Mouse (Mus musculus) CD4-positive, CD25-positive, alpha-beta regulatory T cell, adult 4 months (primary cell): ENCODE results near the gene Cplx2. TPM values are rescaled to one million over a fixed set of nuclear protein-coding genes. Genes with fewer than 3 reads are reported as not detected.

Experiments used
- ATAC-seq: one replicate; pipeline ENCODE4 v1.8.0; 2017
- polyA plus RNA-seq, 2 experiments: library from polyadenylated mRNA; unstranded; fragments of 100-300 nt; shearing (Covaris generic); gene quantifications; one replicate each; pipeline ENCODE4 v1.2.1; 2017

The Cplx2 gene
- polyA plus RNA-seq: not detected

DNA sequence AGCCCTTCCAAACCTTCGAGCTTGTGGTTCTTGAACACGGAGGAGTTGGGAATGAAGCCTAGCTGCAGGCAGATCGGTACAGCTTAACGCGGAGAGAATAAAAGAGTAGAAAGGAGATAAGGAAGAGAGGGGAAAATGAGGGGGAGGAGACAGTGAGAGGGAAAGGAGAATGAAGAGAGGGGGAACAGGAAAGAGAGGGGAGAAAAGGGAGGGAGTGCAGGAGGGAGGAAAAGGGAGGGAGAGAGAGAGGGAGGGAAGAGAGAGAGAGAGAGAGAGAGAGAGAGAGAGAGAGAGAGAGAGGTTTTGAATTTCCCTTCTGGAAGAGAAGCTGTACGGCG lies at the start of gene Cplx2:
Gene Cplx2 (plus strand): TSS at position 301 of the 338 bp plus-strand sequence.
- ATAC-seq: no peak

DNA sequence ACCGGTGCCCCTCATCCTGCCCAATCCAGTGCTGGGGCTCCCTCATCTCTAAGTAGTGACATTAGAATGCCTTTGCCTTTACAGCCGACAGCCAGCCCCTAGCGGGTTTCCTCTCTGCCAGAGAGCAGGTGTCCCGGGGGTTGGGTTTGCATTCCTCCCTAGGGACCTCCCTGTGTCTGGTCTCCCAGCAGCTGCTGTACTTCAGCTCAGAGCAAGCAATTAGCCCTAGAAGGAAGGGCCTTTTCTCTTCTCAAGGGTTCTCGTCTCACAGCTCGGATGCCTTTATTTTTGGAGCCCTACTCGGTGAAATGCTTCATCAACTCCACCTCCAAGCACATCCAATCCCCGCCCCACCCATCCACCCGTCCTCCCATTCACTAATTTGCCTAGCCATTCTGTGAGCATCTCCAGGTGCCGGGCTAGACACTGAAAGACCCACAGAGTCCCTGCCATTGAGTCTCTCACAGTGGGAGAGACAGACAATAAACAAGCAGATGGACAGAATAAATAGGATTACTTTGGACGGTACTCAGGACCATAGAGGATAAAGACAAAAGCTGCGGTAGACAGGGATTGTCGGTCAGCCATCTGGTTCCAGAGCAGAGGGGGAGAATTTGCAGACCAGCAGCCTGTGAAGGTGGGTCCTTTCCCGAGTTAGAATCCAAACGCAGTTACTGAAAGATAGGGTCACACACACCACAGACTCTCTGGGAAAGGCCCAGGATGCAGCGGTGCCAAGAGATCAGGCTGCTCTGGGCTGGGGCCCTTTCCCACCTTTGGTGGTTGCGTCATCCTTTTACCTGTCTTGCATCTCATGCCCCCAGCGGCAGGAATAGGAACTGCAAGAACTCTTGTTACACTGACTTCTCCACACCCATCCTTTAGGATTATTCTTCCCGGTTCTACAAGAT lies 48.5 kb upstream of the Cplx2 start:
- no peak for ATAC-seq

DNA sequence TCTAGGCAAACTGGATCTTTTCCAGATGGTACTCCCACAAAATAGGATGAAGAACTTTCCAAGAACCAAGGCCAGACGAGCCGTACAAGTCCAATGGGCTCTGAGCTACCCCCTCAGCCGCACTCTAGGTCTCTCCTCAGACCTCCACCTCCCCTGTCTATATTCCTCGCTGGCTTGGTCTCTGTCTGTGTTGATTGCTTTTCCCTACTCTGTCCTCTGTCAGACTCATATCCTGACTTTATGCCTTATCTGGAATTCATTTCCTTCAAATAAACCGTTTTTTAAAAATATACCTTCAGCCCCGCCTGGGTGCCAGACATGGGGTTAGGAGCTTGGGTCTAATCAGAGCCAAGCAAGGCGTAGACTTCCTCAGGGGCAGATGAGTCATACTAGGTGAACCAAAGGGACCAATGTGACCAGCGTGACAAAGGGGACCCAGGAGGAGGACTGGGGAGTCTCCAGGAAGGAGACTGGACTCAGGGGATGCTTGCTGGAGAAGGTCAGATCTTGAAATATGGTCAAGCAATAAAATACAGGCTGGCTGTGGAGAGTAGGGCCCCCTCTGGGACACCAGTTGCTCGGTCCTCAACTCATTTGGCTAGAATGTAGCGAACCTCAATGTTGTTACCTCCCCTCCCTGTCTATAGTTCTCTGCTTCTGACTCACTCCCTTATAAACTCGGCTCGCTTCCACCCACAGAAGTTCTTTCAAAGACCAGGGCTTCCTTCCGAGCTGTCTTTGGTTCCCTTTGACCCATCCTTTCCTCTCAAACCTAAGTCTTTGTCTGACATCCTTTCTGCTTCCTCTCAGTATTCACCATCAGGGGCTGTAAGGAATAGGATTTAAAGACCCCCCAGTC lies 47.6 kb upstream of the Cplx2 start:
- ATAC-seq: no peak

DNA sequence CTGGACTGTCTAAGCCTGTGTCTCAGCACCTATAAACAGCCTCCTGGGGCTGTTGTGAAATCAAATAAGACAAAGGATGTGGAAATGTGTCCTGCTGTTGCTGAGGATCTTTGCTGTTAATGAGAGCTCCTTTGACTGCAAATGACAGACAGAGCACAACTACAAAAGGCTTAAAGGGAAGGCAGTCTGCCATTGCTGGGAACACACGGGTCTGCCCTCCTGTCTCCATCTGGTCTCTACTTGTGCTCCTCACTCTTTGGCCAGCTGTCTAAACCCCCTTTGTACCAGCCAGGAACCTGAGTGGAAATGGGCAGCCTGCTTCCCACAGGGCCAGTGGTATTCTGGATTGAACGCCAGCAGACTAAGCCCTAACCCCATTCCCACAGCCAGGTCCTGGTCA lies 47.0 kb upstream of the Cplx2 start:
- no peak for ATAC-seq

DNA sequence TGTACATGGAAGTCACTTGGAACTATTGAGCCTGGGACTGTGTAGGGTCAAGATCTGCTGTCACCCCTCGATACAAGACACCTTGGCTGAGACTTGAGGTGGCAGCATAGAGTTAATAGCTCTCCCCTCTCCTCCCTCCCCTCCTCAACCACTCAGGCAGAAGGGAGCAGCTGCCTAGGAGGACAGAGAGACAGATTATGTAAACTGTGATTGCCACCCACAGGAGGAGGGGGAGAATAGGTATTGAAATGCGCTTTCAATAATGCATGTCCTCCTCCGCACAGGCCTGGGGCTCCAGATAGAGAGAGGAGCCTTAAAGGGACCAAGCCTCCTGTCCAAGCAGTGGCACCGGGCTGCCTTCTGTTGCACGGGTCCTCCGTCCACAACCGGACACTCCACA lies 45.3 kb upstream of the Cplx2 start:
- ATAC-seq: no peak

DNA sequence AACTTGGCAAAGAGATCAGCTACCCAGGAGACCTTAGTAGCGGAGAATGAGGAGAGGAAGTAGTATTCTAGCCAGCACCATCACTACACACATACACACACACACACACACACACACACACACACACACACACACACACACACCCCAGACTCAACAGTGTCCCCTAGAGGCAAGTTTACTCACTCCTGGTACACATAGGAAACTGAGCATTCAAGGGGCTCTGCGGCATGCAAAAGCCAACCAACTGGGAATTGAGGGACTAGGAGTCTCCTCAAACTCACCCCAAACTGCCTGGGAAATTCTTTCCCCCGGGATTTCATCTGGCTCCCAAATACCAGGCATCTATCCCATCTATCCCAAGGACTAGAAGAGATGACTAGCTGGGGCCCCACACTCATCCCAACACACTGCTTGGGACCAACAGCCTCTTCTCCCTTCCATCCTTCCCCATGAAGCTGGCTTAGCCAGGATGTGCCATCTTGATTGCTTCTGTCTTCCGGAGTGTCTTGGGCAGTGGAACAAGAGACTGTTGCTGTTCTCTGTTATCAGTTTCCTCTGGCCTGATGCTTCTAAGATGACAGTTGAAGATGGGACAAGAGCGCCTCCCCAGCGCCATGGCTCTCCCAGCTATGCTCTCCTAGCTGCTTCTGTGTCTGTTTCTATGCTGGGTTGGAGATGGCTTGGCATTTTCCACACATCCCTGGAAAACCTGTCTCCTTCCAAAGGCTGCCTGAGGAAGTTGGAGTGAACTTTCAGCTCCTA lies 44.3 kb upstream of the Cplx2 start:
- no peak for ATAC-seq

DNA sequence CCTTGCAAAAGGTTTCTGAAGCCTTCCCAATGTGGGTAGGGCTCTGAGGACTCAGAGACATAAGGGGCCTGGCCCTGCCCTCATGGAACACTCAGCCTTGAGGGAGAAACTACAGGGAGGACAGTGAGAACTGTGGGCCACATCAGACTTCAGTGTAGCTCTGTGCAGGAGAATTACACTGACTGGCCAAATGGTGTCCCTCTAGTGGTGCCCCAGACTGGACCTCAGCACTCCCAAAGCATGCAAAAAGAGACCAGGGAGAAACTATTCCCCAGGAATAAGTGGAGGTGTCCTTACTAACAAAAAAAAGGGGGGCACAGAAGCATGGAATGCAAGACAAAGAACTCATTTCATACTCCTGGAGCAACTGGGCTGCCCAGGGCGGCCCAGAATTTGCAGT lies 43.1 kb upstream of the Cplx2 start:
- ATAC-seq: no peak

DNA sequence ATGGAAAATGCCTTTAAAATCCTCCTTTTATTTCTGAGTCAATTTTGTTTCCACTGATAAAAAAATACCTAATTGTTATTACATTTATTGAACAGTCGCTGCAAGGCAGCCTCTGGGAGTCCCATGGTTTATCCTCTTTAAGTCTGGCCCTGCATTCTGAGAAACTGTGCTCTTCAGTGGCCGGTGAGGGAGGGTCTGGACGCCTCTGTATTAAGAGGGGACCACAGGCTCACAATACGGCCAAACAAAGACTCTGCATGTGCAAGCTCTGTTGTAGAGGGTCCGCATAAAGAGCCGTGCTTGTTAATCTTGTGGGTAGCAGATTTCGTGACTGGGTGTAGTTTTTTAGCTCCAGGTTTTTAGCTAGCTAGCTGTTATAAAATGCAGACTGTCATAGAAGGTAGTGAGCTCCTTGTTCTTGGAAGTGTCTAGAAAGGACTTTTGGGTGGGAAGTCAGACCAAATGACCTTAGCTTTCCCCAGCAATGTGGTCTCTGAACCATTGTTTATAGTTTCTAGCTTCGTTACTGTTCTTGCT lies 42.1 kb upstream of the Cplx2 start:
- no peak for ATAC-seq

DNA sequence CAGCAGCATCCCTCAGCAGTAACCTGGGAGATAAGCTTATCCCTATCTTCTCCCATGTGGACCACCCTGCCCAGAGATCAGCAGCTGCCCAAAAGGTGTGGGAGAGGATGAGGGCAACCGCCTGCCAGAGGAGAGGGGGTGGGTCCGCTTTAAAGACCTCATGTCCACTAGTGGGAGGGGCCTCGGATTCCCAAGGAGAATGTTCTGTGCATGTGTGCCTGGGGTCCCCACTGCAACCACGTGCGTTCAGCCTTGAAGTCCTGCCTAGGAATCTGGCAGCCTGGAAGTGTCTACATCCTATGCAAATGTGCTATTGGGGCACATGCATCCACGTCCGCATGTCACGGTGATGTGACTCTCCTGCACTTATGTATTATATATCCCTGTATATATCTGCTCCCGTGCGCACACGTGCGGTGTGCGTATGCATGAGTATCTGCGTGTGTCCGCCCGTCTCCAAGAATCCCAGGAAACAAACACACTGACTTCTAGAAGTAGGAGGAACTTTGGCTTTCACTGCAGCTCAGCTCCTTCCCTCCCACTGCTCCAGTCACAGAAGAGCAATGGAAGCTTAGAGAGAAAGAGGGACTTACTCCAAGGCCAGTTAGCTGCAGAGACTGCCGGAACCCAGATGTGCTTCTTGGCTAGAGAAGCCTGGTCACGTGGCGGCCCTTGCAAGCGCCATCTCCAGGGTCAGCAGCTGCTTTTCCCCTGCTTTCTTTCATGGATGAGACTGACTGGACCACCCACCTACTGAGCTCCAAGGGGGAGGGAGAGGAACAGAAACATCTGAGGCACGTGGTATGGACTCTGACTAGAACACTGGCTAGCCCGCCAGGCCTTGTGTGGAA lies 39.1 kb upstream of the Cplx2 start:
- no peak for ATAC-seq

DNA sequence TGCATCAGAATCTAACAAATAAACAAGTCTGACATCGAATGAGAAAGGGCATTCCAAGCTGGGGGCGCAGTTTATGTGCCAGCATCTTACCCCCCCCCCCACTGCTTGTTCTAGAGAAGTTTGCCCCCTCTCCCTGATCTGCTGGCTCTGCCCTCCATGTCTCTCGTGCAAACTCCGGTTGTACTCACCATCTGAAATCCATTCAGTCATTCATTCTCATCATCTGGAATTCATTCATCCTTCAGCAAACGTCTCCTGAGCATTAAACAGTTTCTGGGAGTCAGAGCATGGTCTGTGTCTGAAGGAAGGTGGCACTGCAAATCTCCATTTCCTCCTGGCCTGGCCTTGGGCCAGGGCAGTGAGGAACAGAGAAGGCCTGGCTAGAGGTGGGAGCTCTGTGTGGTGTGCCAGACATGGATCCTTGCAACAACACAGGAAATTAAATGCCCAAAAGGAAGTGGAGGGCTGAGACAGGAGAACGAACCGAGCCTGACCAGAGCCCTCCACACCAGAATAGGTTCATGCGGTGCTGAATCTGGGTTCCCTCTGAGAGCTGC lies 38.1 kb upstream of the Cplx2 start:
- ATAC-seq: no peak

DNA sequence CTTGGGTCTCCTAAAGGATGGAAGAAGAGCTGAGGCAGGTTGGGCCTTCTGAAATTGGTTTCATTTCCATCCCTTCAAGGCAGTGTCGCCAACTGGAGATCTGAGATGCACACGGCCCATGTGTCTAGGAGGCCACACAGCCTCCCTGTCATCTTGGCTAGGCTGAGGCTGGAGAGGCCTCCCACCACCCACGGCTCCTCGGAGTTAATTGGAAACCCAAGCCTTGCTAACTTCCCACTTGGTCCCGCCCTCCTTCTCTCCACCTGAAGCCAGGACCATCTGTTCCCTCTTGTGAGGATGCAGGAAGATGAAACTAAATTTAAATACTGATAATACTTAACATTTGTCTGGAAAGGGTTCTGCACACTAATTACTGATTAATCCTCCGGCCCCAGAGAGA lies 34.1 kb upstream of the Cplx2 start:
- no peak for ATAC-seq

DNA sequence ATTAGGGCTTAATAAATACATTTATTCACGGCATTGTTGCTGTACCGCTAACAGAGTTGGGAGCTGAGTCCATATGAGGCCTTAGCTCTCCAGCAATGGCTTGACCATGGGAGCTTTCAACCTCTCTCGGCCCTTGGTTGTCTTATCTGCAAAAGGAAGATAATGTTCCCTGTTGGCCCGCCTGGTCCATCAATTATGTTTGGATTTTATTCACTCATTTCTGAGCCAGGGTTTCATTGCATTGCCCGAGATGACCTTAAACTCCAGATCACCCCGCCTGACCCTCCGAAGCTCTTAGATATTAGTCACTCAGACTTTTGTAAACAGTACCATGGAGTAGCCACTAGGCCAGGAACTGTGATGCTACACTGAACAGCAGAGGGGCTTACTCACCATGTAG lies 33.6 kb upstream of the Cplx2 start:
- ATAC-seq: no peak

DNA sequence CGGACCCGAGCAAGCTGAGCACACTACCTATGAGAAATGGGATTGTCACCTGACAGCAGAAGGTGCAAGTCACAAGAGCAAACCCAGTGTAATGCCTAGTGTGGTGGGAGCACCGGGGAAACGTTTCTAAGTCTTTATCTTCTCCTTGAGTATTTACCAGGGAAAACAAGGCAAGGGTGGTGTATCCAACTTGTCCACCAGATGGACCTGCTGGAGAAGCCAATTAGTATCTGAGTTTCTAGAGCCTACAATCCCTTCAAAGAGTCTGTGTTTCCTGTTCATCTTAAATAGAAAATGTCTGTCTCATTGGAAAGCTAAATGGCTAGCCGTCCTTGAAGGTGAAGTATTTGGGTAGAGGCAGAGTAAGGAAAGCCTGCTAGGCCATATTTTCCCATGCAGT lies 32.3 kb upstream of the Cplx2 start:
- no peak for ATAC-seq

DNA sequence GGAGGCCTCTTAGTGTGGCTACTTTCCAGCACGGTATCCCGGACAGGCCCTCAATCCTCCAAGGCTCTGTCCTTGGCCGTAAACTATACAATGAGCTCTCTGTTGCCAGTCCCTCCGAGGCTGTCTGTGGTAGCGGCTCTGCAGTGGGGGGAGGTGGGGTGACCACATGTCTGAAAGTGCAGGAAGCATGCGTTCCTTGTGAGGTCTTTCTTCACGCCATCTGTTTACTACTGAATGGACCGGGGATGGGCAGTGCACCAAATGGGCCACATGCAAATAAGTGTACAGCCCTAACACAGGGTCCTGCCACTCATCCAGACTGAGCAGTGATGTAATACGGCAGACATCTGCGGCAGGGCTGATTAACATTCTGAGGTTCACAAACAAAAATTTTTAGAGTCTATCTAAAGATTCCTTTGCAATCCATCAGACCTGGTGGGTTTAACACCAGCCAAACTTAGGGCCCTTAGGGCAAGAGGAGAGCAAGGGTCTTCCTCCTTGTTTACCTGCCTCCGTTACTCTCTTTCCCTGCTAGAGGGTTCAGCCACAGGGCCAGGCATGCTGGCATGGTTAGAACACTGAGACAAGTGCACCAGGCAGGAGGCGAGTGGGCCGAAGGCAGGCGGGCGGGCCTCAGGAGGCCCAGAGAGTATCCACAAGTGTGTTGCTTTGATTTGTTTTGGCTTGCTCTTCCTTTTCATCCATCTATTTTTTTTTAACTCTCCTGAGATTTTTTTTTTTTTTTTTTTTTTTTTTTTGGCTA lies 25.1 kb upstream of the Cplx2 start:
- no peak for ATAC-seq

DNA sequence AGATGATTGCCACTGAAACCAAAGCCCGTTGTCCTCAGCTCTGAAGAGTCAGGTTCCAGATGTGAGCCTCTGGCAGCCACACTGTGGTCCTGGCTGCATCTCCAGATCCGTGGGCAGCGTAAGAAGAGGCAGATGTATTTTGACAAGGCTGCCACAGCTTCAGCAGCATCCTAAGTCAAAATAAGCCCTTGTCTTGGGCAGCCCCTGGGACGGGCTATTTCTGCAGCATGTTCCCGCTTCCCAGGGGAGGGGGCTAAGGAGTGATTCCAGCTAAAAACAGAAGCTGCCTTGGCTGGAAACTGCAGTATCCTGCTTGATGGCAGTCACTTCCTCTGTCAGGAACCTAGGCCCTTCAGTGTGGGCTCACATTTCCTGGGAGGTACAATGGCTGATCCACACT lies 23.1 kb upstream of the Cplx2 start:
- no peak for ATAC-seq

DNA sequence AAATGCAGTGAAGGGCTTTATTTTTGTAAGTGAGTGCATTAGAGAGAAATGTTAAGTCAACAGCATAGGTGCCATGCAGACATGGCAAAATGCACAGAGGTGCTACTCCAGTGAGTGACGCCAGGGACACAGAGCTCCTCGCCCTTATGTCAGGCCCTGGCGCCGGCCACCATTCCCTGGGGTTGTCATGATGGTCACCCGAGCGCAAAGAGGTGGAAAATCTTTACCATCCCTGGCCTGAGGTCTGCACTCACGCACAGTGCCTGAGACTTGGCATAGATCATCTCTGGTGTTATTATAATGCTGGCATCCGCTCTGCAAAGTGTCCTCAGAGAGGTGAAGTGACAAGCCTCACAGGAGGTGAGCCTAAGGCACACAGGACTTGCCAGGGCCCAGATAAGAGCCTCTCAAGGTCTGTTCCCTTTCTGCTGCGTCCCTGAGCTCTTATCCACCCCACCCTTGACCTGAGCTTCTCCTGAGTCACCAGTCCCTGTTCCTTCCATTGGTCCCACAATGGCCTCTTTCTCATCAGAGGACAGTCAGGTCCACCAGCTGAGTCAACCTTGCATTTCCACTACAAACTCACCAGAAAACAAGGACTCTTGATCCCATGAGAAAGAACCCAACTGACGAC lies 21.9 kb upstream of the Cplx2 start:
- ATAC-seq: no peak

DNA sequence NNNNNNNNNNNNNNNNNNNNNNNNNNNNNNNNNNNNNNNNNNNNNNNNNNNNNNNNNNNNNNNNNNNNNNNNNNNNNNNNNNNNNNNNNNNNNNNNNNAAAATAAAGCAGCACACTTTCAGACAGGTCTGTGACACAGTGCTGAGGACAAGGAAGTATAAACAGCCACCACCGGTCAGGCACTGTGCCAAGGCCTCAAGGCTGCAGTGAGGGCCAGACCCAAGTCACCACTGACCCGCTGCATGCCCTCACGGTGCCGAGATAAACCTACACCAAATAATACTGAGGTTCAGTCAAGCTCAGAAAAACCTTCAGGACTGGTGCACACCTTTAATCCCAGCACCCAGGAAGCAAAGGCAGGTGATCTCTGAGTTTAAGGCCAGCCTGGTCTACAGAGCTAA lies 13.7 kb upstream of the Cplx2 start:
- no peak for ATAC-seq

DNA sequence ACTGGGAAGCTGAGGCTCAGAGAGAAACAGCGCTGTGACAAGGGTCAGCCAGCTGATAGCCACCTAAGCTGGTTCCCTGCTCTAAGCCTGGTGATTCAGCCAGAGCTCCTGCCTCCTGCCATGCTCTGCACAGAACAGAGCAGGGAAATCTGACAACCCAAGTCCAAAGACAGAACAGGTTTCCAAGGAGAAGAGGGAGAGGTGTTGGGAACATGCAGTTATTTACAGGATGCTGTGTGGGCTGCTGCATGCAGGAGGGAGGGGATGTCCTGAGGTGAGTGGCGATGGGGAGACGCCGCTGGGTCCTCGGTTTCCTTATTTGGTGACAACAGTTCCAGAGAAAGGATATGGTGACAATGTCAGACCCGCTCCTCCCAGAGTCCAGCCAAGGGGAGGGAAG lies 12.0 kb upstream of the Cplx2 start:
- no peak for ATAC-seq

DNA sequence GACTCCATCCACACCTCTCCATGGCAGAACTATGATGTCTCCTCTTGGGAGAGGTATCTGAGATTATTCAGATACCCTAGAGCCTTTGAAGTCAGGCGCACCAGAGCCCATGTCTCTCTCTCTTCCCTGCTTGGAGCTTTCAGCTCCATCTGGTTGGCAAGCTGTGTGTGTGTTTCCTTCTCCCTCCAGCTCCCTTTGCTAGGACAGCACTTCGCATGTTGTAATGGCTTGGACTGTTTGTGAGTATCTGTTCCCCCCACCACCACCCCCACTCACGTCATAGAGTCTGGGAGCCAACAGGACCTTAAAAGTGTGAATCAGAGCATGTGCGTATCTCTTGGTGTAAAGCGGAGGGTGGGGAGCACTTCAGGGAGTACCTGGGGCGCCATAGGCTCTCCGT lies 6.5 kb upstream of the Cplx2 start:
- no peak for ATAC-seq

DNA sequence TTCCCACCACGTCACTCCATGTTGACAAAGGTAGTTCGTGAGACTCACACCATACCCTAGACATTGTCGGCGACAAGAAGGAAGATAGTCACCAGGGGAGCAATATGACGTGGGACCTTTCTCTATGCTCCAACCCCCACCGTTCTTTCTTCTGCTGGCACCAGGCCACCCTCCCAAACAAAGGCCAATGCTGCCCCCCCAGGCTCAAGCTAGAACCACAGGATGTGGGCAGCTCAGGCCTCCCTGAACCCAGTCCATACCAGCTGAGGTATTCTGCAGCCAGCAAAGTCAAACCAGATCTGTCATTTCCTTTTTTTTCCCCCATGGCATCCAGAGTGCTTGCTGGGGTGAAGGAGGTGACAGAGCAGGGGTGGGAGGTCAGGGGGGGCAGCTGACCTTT lies 3.4 kb upstream of the Cplx2 start:
- ATAC-seq: no peak
